Mouse (Mus musculus): ENCODE data around the gene Eed.

DNA sequence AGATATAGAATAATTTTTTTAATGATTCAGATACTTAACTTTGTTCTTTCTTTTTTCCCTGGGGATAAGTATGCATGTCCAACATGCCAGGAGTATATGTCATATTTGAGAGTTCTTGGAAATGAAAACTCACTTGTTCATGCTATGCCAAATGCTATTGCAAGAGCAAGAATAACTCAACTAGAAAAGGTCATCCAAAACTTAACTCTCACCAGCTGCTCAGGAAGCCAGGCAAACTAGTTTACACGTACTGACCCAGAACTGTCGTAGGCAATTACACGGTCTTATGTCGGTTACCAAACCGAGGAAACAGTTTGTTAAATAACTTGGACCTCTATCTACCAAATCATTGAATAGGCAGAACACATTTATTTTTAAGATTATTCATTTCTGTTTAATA, 64.1 kb downstream of the Eed start:
- no peak for TF ChIP-seq CTCF (conservative IDR thresholded peaks at IDR 0.05 in 1 of 2, IDR thresholded peaks at IDR 0.05 in 1 of 2; ENCODE audit: low read depth in 2 of 2, low read length in 2 of 2)
- TF ChIP-seq POLR2A (IDR thresholded peaks at IDR 0.05; ENCODE audit: low read depth, low read length), result no peak
- no peak for TF ChIP-seq GABPA (IDR thresholded peaks at IDR 0.05; ENCODE audit: insufficient replicate concordance, low read depth, low read length)
- no peak for TF ChIP-seq KAT2A (IDR thresholded peaks at IDR 0.05; ENCODE audit: insufficient replicate concordance, low read length)
- no peak for TF ChIP-seq RAD21 (IDR thresholded peaks at IDR 0.05; ENCODE audit: low read depth, low read length)
- no peak for TF ChIP-seq MAX (IDR thresholded peaks at IDR 0.05; ENCODE audit: low read length)
- TF ChIP-seq RCOR1 (conservative IDR thresholded peaks at IDR 0.05; ENCODE audit: low read depth, low read length), result no peak

All from CH12.LX (cell line).